Mouse (Mus musculus) lung, postnatal 0 days (tissue): Measurements from ENCODE around the gene Dhx40. TPM values are rescaled to one million over a fixed set of nuclear protein-coding genes. Genes with fewer than 3 reads are reported as not detected.

ENCODE experiments used
- ATAC-seq: fragments of 200-750 bp; cut with Nextera tagmentation; 2 replicates; pipeline ENCODE4 v1.8.0; 2017; ENCODE audit warnings: moderate library complexity
- DNase-seq: peaks from one replicate; pipeline ENCODE4 v3.0.0-alpha.2; 2016; ENCODE audit warnings: low spot score
- H3K27ac ChIP-seq: fragments of 300-500 bp; sonication (generic); 2 replicates; pipeline ENCODE4 v1.5.1; 2014; ENCODE audit warnings: antibody characterized with exemption, mild to moderate bottlenecking, low read length, mixed read lengths
- H3K27me3 ChIP-seq: fragments of 300-500 bp; sonication (generic); replicated peaks from 2 replicates; pipeline ENCODE4 v1.6.1; 2014; ENCODE audit warnings: low read length, mixed read lengths; ENCODE audit not compliant: insufficient read depth
- H3K36me3 ChIP-seq: fragments of 300-500 bp; sonication (generic); 2 replicates; pipeline ENCODE4 v1.6.1; 2014; ENCODE audit warnings: low read length, mixed read lengths; ENCODE audit not compliant: insufficient read depth
- H3K4me1 ChIP-seq: fragments of 300-500 bp; sonication (generic); 2 replicates; pipeline ENCODE4 v1.6.1; 2014; ENCODE audit warnings: antibody characterized with exemption, low read depth, low read length, mixed read lengths; ENCODE audit not compliant: insufficient read depth
- H3K4me2 ChIP-seq: fragments of 300-500 bp; sonication (generic); replicated peaks from 2 replicates; pipeline ENCODE4 v1.6.1; 2014; ENCODE audit warnings: low read depth, mild to moderate bottlenecking, low read length, moderate library complexity, mixed read lengths
- H3K4me3 ChIP-seq: fragments of 300-500 bp; sonication (generic); 2 replicates; pipeline ENCODE4 v1.5.1; 2014; ENCODE audit warnings: low read depth, low read length
- H3K9ac ChIP-seq: fragments of 300-500 bp; sonication (generic); replicated peaks from 2 replicates; pipeline ENCODE4 v1.6.1; 2014; ENCODE audit warnings: low read depth, mild to moderate bottlenecking
- H3K9me3 ChIP-seq: fragments of 300-500 bp; sonication (generic); 2 replicates; pipeline ENCODE4 v1.6.1; 2016; ENCODE audit warnings: low read length, mixed read lengths
- CTCF ChIP-seq: IDR thresholded peaks from 2 replicates; pipeline ENCODE4 v1.5.1; 2016; ENCODE audit warnings: antibody characterized with exemption, mild to moderate bottlenecking
- EP300 ChIP-seq: IDR thresholded peaks from 2 replicates; pipeline ENCODE4 v1.6.1; 2016; ENCODE audit warnings: antibody characterized with exemption, mild to moderate bottlenecking, control low read depth
- WGBS: fragments of 180-500 bp; shearing (Covaris S2); extraction: QIAGEN DNeasy Blood & Tissue Kit; methylation state at CpG from one replicate; pipeline ENCODE4 v1.1.7; 2014; 5-methylcytosine and 5-hydroxymethylcytosine counted together
- polyA plus RNA-seq: library from polyadenylated mRNA; unstranded; fragments of >200 nt; fragmentation: Nextera tagmentation; extraction: Ambion mirVana; gene quantifications from 2 replicates; pipeline ENCODE4 v1.2.1, GENCODE M21; 2015

Dhx40 gene
- polyA plus RNA-seq, 1 experiment from 2014 or later: 18.9 TPM

- DNase-seq: peak; percentile 34
Observed at GRCm38 (mm10) chr11:86758559-86758958, 49.0 kb downstream of the Dhx40 start.

GRCm38 (mm10) chr11:86757480-86758371 is 49.8 kb downstream of the Dhx40 start, which contains the start of gene Cltc:
Gene Cltc (minus strand): TSS chr11:86757565.
- DNase-seq (peak; percentile 99), ATAC-seq (peak; percentile 95)
- Histone ChIP-seq H3K27ac (peak within 1 kb of the TSS; percentile 99), H3K9me3 (no peaks in the 10 kb centered on the region), H3K4me2 (peak within 1 kb of the TSS; percentile 80), H3K36me3 (no peaks in the 10 kb centered on the region), H3K9ac (peak within 1 kb of the TSS; percentile 100), H3K4me1 (peaks cover 16% of the 10 kb centered on the region; the same call in 1 of the 2 replicates), H3K27me3 (no peaks in the 10 kb centered on the region), H3K4me3 (peak within 1 kb of the TSS; percentile 100)
- 1% methylated on average over 67 of the region's 73 CpGs for WGBS
- TF ChIP-seq CTCF: peak; percentile 76
- peak; percentile 98 for TF ChIP-seq EP300

More at GRCm38 (mm10) chr11:86758559-86758958, 49.0 kb downstream of the Dhx40 start:
- H3K27me3 ChIP-seq: no peaks in the 10 kb centered on the region
- peak overlapping the region; percentile 100 for H3K9ac ChIP-seq
- no peak for ATAC-seq
- H3K36me3 ChIP-seq: no peaks in the 10 kb centered on the region
- peak overlapping the region; percentile 99 for H3K27ac ChIP-seq
- TF ChIP-seq EP300: no peak
- no peak for TF ChIP-seq CTCF
- H3K9me3 ChIP-seq: no peaks in the 10 kb centered on the region
- H3K4me2 ChIP-seq: peak overlapping the region; percentile 80
- peaks cover 11% of the 10 kb centered on the region; the same call in 1 of the 2 replicates for H3K4me1 ChIP-seq
- 24% methylated on average over 6 of the region's 6 CpGs for WGBS
- peak overlapping the region; percentile 100 for H3K4me3 ChIP-seq

GRCm38 (mm10) chr11:86757142-86757479 is 50.4 kb downstream of the Dhx40 start:
- H3K4me2 ChIP-seq: peak overlapping the region; percentile 80
- no peak for DNase-seq
- H3K4me3 ChIP-seq: peak overlapping the region; percentile 100
- H3K9ac ChIP-seq: peak overlapping the region; percentile 100
- no peak; the same call in 1 of the 2 replicates for ATAC-seq
- H3K36me3 ChIP-seq: no peaks in the 10 kb centered on the region
- peaks cover 20% of the 10 kb centered on the region; the same call in 1 of the 2 replicates for H3K4me1 ChIP-seq
- H3K27me3 ChIP-seq: no peaks in the 10 kb centered on the region
- no peaks in the 10 kb centered on the region for H3K9me3 ChIP-seq
- TF ChIP-seq CTCF: no peak
- TF ChIP-seq EP300: no peak
- 2% methylated on average over 18 of the region's 18 CpGs for WGBS
- H3K27ac ChIP-seq: peak overlapping the region; percentile 99

DNA sequence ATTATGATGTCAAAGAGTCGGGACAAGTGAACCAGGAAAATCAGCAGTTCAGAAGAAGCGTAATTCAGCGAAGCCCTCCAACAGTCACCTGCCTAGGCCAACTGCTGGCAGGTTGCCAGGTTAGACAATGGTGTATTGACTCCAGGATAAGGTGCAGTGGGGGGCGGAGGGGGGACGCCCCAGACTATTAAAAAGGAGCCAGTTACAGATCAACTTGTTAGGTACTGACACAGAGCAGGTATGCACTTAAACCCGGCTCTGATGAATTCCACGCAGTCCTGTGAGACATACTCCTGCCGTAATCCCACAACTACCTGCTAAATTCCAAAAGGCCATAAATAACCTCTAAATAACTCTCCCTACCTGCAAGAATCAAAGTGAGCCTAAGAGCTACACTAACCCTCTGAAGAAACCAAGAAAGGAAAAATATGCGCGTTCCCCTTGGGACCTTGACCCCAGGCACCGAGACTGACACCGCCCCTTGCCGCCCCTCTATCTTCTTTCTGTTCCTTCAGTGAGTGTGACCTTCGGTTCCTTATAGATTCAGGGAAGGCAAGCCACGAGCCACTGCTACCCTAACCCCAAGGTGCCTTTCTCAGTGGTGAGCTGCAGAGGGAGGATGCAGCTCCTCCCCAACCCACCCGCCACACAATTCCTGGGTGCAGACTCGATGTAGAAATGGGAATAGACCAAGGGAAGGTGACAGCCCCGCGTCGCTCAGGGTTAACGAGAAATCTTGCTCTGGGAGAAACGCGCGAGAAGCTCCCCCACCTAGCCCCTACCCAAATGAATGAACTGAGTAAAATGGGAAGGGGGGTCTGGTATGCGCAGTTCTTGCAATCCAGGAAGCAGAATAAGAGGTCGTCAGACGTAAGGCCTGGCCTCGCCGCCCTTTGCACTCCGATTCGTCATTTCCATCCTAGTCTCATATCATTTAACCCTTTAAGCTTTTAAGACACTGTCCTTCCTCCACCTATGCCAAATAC is 51.1 kb downstream of the Dhx40 start:
- no peaks in the 10 kb centered on the region for H3K27me3 ChIP-seq
- peak overlapping the region; percentile 99 for H3K27ac ChIP-seq
- H3K4me3 ChIP-seq: peak overlapping the region; percentile 100
- 1% methylated on average over 31 of the region's 31 CpGs for whole genome bisulfite sequencing
- peak overlapping the region; percentile 100 for H3K9ac ChIP-seq
- TF ChIP-seq EP300 (no peak), CTCF (no peak)
- peaks cover 20% of the 10 kb centered on the region; the same call in 1 of the 2 replicates for H3K4me1 ChIP-seq
- H3K9me3 ChIP-seq: no peaks in the 10 kb centered on the region
- H3K4me2 ChIP-seq: peak overlapping the region; percentile 80
- ATAC-seq (no peak), DNase-seq (peak; percentile 79)
- H3K36me3 ChIP-seq: no peaks in the 10 kb centered on the region

- no peak for DNase-seq
- Histone ChIP-seq H3K4me2 (no peak overlapping the region), H3K4me3 (no peak overlapping the region), H3K9ac (no peak overlapping the region), H3K27ac (no peak overlapping the region), H3K36me3 (peaks cover 2% of the 10 kb centered on the region; the same call in 1 of the 2 replicates), H3K4me1 (peaks cover 10% of the 10 kb centered on the region; the same call in 1 of the 2 replicates), H3K9me3 (no peaks in the 10 kb centered on the region), H3K27me3 (no peaks in the 10 kb centered on the region)
- ATAC-seq: no peak
- TF ChIP-seq CTCF (no peak), EP300 (no peak)
Observed at GRCm38 (mm10) chr11:86752404-86752803, 55.1 kb downstream of the Dhx40 start.
